Mouse (Mus musculus): ENCODE results near the gene Fam193b. TPM values are rescaled to one million over a fixed set of nuclear protein-coding genes. Genes with fewer than 3 reads are reported as not detected.

The Fam193b gene
- polyA plus RNA-seq, 1 experiment from 2014 or later, result 16.8 TPM

DNA sequence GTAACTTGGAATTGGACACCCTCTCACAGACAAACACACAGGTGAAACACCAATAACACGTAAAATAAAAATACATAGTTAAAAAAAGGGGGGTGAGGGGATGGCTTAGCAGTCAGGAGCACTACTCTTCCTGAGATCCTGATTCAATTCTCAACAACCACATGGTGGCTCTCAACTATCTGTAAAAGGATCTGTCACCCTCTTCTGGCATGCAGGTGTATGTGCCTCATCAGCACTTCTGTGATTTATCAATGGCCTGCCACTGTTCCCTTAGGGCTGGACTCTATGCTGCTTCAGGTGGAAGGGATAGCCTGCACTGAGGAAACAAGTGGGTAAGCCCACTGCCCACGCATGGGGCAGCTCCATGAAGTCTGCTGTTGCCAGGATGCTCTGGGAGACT, 30.0 kb downstream of the Fam193b start:
- 87% methylated on average over 2 of the region's 2 CpGs for WGBS
- Histone ChIP-seq H3K4me1 (ENCODE audit: control insufficient read depth in 2 of 2, insufficient read depth in 2 of 2, low read length in 2 of 2) (peaks cover 2 to 4% of the 10 kb centered on the region in 2 experiments; a peak in 1 of 4 replicates), H3K4me3 (ENCODE audit: control insufficient read depth in 1 of 2, insufficient read depth in 1 of 2, low read depth in 1 of 2, low read length in 2 of 2) (no peak overlapping the region), H3K4me2 (ENCODE audit: low read length) (no peak overlapping the region), H3K27ac (replicated peaks in 1 of 2; ENCODE audit: control insufficient read depth in 1 of 2, insufficient read depth in 1 of 2, low read depth in 2 of 2, low read length in 2 of 2) (no peak overlapping the region), H3K27me3 (ENCODE audit: control insufficient read depth, insufficient read depth, low read length) (no peaks in the 10 kb centered on the region), H3K36me3 (ENCODE audit: control insufficient read depth, insufficient read depth, low read length) (peaks cover 86% of the 10 kb centered on the region), H3K9me3 (ENCODE audit: control insufficient read depth, low read length) (no peaks in the 10 kb centered on the region), H3K9ac (ENCODE audit: low read length) (no peak overlapping the region)
- no peak for ATAC-seq (ENCODE audit: insufficient number of reproducible peaks, insufficient read depth, low FRiP score, low read depth)

DNA sequence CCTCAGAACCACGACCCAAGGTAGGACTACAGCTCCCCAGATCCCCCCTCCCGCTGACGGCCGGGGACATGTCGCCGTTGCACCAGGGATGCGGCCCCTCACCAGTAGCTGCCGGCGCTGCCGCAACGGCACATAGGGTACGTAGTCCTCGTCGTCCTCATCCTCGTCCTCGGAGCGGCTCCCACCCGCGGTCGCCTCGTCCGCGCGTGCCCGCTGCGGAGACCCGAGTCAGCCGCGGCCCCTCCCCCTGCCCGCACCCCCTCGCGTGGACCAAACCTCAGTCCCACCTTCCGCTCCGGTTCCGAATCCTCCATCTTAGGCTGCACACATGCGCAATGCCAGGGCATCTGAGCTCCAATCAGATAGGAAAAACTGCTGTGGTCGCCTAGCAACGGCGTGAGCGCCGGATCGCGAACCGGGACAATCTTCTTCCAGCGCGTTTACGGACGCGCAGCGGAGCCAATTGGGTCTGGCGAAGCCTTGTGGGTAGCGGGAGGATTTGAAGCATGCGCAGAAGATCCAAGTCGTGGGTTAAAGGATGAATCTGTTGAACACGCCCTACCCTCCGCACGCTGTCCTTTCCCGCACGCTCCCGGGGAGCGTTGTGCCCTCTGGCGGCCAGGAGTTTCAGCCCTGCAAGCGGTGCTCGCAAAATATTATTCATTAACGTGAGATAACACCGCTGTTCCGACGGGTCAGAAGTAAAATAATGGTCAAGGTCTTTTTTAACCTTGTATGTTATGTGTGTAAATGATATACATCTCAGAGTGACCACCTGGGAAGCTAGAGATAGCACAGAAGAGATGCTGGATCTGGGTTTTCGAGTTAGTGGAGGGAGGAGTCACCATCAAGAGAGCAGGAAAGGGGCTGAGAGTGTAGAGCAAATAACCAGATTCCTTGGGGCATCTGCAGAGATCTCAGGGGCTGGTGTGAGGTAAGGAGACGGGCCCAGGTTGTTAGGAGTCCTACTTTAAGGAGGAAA, 34.4 kb downstream of the Fam193b start, which contains the start of gene Ddx41:
Ddx41 (minus strand) TSS at position 465 of the 982 bp plus-strand sequence.
- Histone ChIP-seq H3K27me3 (ENCODE audit: control insufficient read depth, insufficient read depth, low read length) (no peaks in the 10 kb centered on the region), H3K9ac (ENCODE audit: low read length) (peak within 1 kb of the TSS; percentile 91), H3K4me3 (ENCODE audit: control insufficient read depth in 1 of 2, insufficient read depth in 1 of 2, low read depth in 1 of 2, low read length in 2 of 2) (peak within 1 kb of the TSS; percentile 77 to 87), H3K27ac (replicated peaks in 1 of 2; ENCODE audit: control insufficient read depth in 1 of 2, insufficient read depth in 1 of 2, low read depth in 2 of 2, low read length in 2 of 2) (peak within 1 kb of the TSS in 1 of 2 experiments; percentile 47; a peak in 2 of 4 replicates), H3K4me1 (ENCODE audit: control insufficient read depth in 2 of 2, insufficient read depth in 2 of 2, low read length in 2 of 2) (peaks cover 2 to 9% of the 10 kb centered on the region in 2 experiments; a peak in 2 of 4 replicates), H3K36me3 (ENCODE audit: control insufficient read depth, insufficient read depth, low read length) (peaks cover 78% of the 10 kb centered on the region), H3K4me2 (ENCODE audit: low read length) (peak within 1 kb of the TSS; percentile 92), H3K9me3 (ENCODE audit: control insufficient read depth, low read length) (no peaks in the 10 kb centered on the region)
- ATAC-seq (ENCODE audit: insufficient number of reproducible peaks, insufficient read depth, low FRiP score, low read depth), result peak; percentile 94
- under 1% methylated on average over 70 of the region's 70 CpGs for WGBS

DNA sequence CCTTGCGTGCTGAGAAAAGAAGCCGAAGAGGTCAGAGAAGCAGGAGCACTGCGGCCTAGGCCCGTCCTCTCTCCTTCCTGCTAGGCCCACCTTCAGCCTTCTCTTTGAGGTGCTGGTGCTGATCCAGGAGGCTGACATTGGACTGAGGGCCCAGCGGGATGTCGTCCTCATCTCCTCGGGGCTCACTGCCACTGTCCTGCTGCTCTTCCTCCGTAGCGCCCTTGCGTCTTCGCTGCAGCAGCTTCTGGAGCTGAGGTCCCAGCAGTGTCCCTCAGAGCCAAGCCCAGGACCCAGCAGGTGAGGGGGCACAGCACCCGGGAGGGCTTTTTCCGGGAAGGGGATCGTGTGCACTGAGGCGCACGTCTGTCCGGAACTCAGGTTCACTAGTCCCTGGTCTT, 35.1 kb downstream of the Fam193b start:
- H3K9me3 ChIP-seq (ENCODE audit: control insufficient read depth, low read length), result no peaks in the 10 kb centered on the region
- H3K9ac ChIP-seq (ENCODE audit: low read length), result peak overlapping the region; percentile 91
- peaks cover 2 to 9% of the 10 kb centered on the region in 2 experiments; a peak in 2 of 4 replicates for H3K4me1 ChIP-seq (ENCODE audit: control insufficient read depth in 2 of 2, insufficient read depth in 2 of 2, low read length in 2 of 2)
- no peaks in the 10 kb centered on the region for H3K27me3 ChIP-seq (ENCODE audit: control insufficient read depth, insufficient read depth, low read length)
- peak overlapping the region in 1 of 2 experiments; percentile 47; a peak in 2 of 4 replicates for H3K27ac ChIP-seq (replicated peaks in 1 of 2; ENCODE audit: control insufficient read depth in 1 of 2, insufficient read depth in 1 of 2, low read depth in 2 of 2, low read length in 2 of 2)
- 16% methylated on average over 17 of the region's 17 CpGs for WGBS
- H3K4me3 ChIP-seq (ENCODE audit: control insufficient read depth in 1 of 2, insufficient read depth in 1 of 2, low read depth in 1 of 2, low read length in 2 of 2), result peak overlapping the region; percentile 77 to 87
- ATAC-seq (ENCODE audit: insufficient number of reproducible peaks, insufficient read depth, low FRiP score, low read depth), result no peak; the same call in 1 of the 2 replicates
- H3K4me2 ChIP-seq (ENCODE audit: low read length), result peak overlapping the region; percentile 92
- H3K36me3 ChIP-seq (ENCODE audit: control insufficient read depth, insufficient read depth, low read length), result peaks cover 76% of the 10 kb centered on the region

DNA sequence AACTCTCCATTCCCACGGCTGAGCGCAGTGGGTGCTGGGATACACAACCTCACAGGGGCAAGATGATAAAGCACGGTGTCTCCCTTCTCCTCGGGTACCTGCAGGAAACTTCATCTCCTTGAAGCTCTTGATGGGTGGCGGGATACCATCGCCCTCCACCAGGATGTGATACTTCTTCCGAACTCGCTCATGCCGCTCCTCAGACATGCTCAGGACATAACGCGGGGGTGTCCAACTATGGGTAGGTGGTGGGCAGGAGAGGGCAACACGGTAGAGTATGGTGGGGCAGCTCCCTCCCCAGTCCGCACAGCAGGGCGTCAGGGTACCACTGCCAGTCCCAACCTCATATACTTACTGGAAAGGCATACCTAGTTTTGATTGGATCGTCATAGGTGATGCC, 35.7 kb downstream of the Fam193b start:
- ATAC-seq (ENCODE audit: insufficient number of reproducible peaks, insufficient read depth, low FRiP score, low read depth), result no peak

DNA sequence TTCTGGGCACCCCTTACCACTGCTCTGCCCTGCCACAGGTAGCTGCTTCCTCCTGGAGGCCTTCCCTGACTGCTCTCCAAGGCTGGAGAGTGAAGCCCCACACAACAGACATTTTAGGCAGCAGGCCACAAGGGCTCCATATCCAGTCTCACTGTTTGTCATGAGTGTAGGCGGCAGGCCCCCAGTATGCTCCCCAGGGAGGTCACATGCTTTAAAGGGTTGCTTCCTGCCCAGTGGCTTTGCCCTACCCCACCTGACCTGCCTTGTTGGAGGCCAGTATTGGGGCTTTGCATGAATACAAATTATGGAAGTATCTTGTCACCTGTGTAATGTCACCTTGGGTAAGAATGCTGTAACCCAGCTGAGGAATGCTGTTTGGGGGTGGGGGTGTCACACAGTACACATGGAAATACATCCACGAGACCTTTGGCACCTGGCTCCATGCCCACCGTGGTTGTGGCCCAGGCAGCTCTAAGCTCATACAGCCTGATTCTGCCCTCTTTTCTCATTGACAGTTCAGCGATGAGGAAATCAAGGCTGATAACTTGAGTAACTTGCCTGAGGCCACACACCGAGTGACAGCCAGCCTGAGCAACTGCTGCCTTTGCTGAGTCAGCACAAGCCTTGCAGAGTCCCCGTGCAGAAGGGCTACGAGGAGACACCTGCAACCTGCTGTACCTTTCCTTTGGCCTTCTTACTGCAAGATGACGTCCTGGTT, 41.6 kb downstream of the Fam193b start, which contains the start of gene Dok3:
Dok3 (minus strand) TSS at position 99 of the 718 bp plus-strand sequence.
- Histone ChIP-seq H3K4me1 (ENCODE audit: control insufficient read depth in 2 of 2, insufficient read depth in 2 of 2, low read length in 2 of 2) (no peaks in the 10 kb centered on the region; a peak in 1 of 4 replicates), H3K4me2 (ENCODE audit: low read length) (no peak within 1 kb of the TSS), H3K9me3 (ENCODE audit: control insufficient read depth, low read length) (no peaks in the 10 kb centered on the region), H3K9ac (ENCODE audit: low read length) (no peak within 1 kb of the TSS), H3K4me3 (ENCODE audit: control insufficient read depth in 1 of 2, insufficient read depth in 1 of 2, low read depth in 1 of 2, low read length in 2 of 2) (no peak within 1 kb of the TSS), H3K27ac (replicated peaks in 1 of 2; ENCODE audit: control insufficient read depth in 1 of 2, insufficient read depth in 1 of 2, low read depth in 2 of 2, low read length in 2 of 2) (no peak within 1 kb of the TSS), H3K36me3 (ENCODE audit: control insufficient read depth, insufficient read depth, low read length) (peaks cover 48% of the 10 kb centered on the region), H3K27me3 (ENCODE audit: control insufficient read depth, insufficient read depth, low read length) (no peaks in the 10 kb centered on the region)
- no peak for ATAC-seq (ENCODE audit: insufficient number of reproducible peaks, insufficient read depth, low FRiP score, low read depth)
- WGBS, result 75% methylated on average over 8 of the region's 8 CpGs

More for the DNA sequence above, 35.7 kb downstream of the Fam193b start:
- Histone ChIP-seq H3K9ac (ENCODE audit: low read length) (no peak overlapping the region; the same call in 1 of the 2 replicates), H3K4me1 (ENCODE audit: control insufficient read depth in 2 of 2, insufficient read depth in 2 of 2, low read length in 2 of 2) (peaks cover 2 to 9% of the 10 kb centered on the region in 2 experiments; a peak in 2 of 4 replicates), H3K9me3 (ENCODE audit: control insufficient read depth, low read length) (no peaks in the 10 kb centered on the region), H3K27me3 (ENCODE audit: control insufficient read depth, insufficient read depth, low read length) (no peaks in the 10 kb centered on the region), H3K4me3 (ENCODE audit: control insufficient read depth in 1 of 2, insufficient read depth in 1 of 2, low read depth in 1 of 2, low read length in 2 of 2) (peak overlapping the region in 1 of 2 experiments; percentile 87; a peak in 1 of 4 replicates), H3K4me2 (ENCODE audit: low read length) (peak overlapping the region; percentile 92), H3K36me3 (ENCODE audit: control insufficient read depth, insufficient read depth, low read length) (peaks cover 76% of the 10 kb centered on the region), H3K27ac (replicated peaks in 1 of 2; ENCODE audit: control insufficient read depth in 1 of 2, insufficient read depth in 1 of 2, low read depth in 2 of 2, low read length in 2 of 2) (no peak overlapping the region)
- WGBS, result 92% methylated on average over 15 of the region's 15 CpGs

DNA sequence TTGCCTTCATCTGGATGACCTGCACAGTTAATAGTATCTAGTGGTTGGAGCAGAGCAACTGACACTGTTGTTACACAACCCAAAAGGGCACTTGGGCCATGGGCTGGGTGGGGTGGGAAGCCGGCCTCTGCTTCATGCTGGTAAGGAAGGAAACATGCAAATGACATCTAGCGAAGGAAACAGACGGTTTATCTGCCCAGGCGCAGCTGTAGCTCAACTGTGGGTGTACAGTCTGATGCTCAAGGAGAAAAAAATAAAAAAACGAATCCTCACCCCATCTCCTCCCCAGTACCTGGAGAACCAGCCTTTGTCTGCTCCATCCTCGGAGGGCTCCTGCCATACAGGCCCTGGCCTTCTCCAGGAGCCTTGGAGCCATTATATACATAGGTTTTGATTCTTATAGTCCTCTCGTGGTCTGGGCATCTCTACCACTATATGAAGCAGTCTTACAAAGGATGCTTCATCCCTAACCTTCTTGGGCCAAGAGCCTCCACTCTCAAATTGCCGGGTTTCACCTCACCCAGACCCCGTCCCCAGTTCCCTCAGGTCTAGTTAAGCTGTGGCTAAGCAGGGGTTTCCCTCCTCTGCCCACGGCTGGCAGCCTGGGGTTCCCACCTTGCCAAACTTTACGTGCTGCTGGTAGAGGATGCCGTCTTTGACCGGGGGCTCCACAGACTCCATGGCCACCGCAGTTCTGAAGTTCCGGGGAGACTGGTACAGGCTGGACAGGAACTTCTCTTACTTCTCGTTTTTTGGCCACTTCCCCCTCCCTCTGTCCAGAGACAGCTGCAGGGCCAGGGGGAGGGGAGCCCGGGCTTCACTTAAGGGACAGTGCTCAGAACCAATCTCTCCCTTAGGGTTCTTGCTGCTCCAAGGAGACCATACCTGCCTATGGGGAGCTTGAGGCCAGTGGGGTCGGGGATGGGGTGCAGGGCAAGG, 42.8 kb downstream of the Fam193b start:
- H3K4me1 ChIP-seq (ENCODE audit: control insufficient read depth in 2 of 2, insufficient read depth in 2 of 2, low read length in 2 of 2), result peaks cover 0 to under 1% of the 10 kb centered on the region in 2 experiments; a peak in 1 of 4 replicates
- H3K4me2 ChIP-seq (ENCODE audit: low read length), result no peak overlapping the region
- H3K27ac ChIP-seq (replicated peaks in 1 of 2; ENCODE audit: control insufficient read depth in 1 of 2, insufficient read depth in 1 of 2, low read depth in 2 of 2, low read length in 2 of 2), result no peak overlapping the region
- H3K4me3 ChIP-seq (ENCODE audit: control insufficient read depth in 1 of 2, insufficient read depth in 1 of 2, low read depth in 1 of 2, low read length in 2 of 2), result no peak overlapping the region
- no peak for ATAC-seq (ENCODE audit: insufficient number of reproducible peaks, insufficient read depth, low FRiP score, low read depth)
- 73% methylated on average over 18 of the region's 18 CpGs for WGBS
- no peaks in the 10 kb centered on the region for H3K9me3 ChIP-seq (ENCODE audit: control insufficient read depth, low read length)
- no peaks in the 10 kb centered on the region for H3K27me3 ChIP-seq (ENCODE audit: control insufficient read depth, insufficient read depth, low read length)
- no peak overlapping the region for H3K9ac ChIP-seq (ENCODE audit: low read length)
- peaks cover 35% of the 10 kb centered on the region for H3K36me3 ChIP-seq (ENCODE audit: control insufficient read depth, insufficient read depth, low read length)

All from heart, embryonic 14.5 days (tissue).